Mouse (Mus musculus): ENCODE measurements around the gene Pzp. TPM values are rescaled to one million over a fixed set of nuclear protein-coding genes. Genes with fewer than 3 reads are reported as not detected.
A peak's percentile ranks its signal among the peaks of the same experiment; 100 is the strongest.

Pzp gene
- polyA plus RNA-seq, 1 experiment: 4.1 TPM

DNA sequence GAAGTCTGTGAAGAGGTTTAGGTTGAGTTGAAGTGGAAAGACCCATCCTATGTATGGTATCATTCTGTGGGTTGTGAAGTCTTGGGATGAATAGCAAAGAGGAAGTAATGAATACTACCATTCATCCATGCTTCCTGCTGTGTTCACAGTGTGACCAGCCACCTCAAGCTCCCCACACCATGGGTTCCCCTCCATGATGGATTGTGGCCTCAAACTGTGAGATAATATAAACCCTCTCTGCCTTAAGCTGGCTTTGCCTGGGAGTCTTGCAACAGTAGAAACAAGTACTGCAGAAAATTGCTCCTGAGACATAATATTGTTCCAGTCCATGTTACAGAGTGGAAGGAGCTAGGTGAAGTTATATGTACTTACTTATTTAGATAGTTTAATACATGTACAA, 64.9 kb downstream of the Pzp start:
- H3K27ac ChIP-seq (replicated peaks; ENCODE audit: low read depth, low read length): no peak overlapping the region
- no peaks in the 10 kb centered on the region for H3K4me1 ChIP-seq (ENCODE audit: control insufficient read depth, insufficient read depth, insufficient read length, low read length)
- no peak overlapping the region for H3K4me3 ChIP-seq (ENCODE audit: insufficient read depth, low read depth, low read length)

DNA sequence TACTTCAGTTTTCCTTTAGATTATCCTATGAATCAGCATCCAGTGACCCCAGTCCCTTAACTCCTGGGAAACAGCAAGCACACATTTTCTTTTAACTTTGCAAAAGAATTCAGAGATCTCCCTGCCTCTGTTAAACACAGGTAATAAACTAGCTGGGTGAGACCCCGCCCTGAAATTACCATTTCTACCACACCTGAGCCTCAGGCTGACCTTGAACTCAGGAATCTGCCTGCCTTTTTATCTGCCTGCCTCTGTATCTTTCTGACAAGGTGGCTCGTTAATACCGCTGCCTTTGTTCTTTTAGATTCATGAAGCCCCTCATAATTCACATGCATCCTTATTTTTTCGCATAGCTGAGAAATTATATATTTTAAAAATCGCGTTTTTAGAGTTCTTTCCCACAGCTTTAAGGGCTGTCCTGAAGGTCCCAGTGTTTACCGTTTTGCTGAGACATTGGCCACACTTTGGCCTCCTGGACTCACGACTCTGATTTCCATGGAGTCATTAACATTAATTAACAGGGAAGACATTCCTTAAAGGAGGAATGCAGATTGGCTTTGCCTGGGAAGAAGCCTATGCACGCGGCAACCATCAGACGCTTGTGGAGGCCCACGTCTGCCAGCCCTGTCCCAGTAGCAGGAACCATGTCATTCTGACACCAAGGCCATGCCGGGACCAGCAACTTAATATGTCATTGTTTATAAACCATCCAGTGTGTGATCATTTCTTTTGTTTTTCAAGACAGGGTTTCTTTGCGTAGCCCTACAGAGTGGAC, 65.6 kb downstream of the Pzp start:
- no peak overlapping the region for H3K4me3 ChIP-seq (ENCODE audit: insufficient read depth, low read depth, low read length)
- no peak overlapping the region for H3K27ac ChIP-seq (replicated peaks; ENCODE audit: low read depth, low read length)
- H3K4me1 ChIP-seq (ENCODE audit: control insufficient read depth, insufficient read depth, insufficient read length, low read length): no peaks in the 10 kb centered on the region

- Histone ChIP-seq H3K4me3 (ENCODE audit: insufficient read depth, low read depth, low read length) (no peak overlapping the region), H3K27ac (replicated peaks; ENCODE audit: low read depth, low read length) (no peak overlapping the region), H3K4me1 (ENCODE audit: control insufficient read depth, insufficient read depth, insufficient read length, low read length) (no peaks in the 10 kb centered on the region)
These were observed 66.2 kb downstream of the Pzp start for GRCm38 (mm10) chr6:128460321-128460720.

- Histone ChIP-seq H3K4me1 (ENCODE audit: control insufficient read depth, insufficient read depth, insufficient read length, low read length) (no peaks in the 10 kb centered on the region), H3K27ac (replicated peaks; ENCODE audit: low read depth, low read length) (no peak overlapping the region), H3K4me3 (ENCODE audit: insufficient read depth, low read depth, low read length) (no peak overlapping the region)
These were observed 69.3 kb downstream of the Pzp start for GRCm38 (mm10) chr6:128457186-128457585.

- Histone ChIP-seq H3K27ac (replicated peaks; ENCODE audit: low read depth, low read length) (no peak overlapping the region), H3K4me1 (ENCODE audit: control insufficient read depth, insufficient read depth, insufficient read length, low read length) (no peaks in the 10 kb centered on the region)
These were observed 70.5 kb downstream of the Pzp start for GRCm38 (mm10) chr6:128455835-128456605.

GRCm38 (mm10) chr6:128447063-128447462, 79.5 kb downstream of the Pzp start:
- Histone ChIP-seq H3K4me1 (ENCODE audit: control insufficient read depth, insufficient read depth, insufficient read length, low read length) (no peaks in the 10 kb centered on the region), H3K4me3 (ENCODE audit: insufficient read depth, low read depth, low read length) (no peak overlapping the region), H3K27ac (replicated peaks; ENCODE audit: low read depth, low read length) (no peak overlapping the region)

More at GRCm38 (mm10) chr6:128455835-128456605, 70.5 kb downstream of the Pzp start:
- H3K4me3 ChIP-seq (ENCODE audit: insufficient read depth, low read depth, low read length): no peak overlapping the region

- Histone ChIP-seq H3K4me1 (ENCODE audit: control insufficient read depth, insufficient read depth, insufficient read length, low read length) (no peaks in the 10 kb centered on the region), H3K27ac (replicated peaks; ENCODE audit: low read depth, low read length) (no peak overlapping the region), H3K4me3 (ENCODE audit: insufficient read depth, low read depth, low read length) (no peak overlapping the region)
These were observed 80.6 kb downstream of the Pzp start for GRCm38 (mm10) chr6:128445761-128446535.

- Histone ChIP-seq H3K4me3 (ENCODE audit: insufficient read depth, low read depth, low read length) (no peak overlapping the region), H3K27ac (replicated peaks; ENCODE audit: low read depth, low read length) (no peak overlapping the region), H3K4me1 (ENCODE audit: control insufficient read depth, insufficient read depth, insufficient read length, low read length) (peaks cover 12% of the 10 kb centered on the region)
These were observed 86.3 kb downstream of the Pzp start for GRCm38 (mm10) chr6:128440238-128440637.

DNA sequence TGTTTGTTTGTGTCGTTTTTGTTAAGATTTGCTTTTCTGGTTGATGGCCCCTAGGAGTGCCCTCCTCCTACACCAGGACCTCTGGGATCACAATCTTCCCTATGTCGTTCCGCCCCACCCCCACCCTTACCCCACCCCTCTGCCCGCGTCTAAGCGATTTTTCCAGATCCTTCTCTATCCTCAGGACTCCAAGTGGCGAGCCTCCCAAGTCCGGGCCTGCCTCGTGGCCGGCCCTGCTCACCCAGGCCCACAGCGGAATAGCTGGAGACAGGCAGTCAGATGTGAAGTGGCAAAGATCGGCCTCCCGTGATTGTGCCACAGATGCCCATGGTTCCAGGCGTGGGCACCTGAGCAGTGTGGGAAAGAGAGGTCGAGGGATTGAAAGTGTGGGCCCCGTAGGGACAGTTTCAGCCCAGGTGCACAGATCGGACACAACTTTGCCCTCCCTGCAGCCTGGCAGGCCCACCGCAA, 87.6 kb downstream of the Pzp start:
- Histone ChIP-seq H3K4me1 (ENCODE audit: control insufficient read depth, insufficient read depth, insufficient read length, low read length) (peaks cover 12% of the 10 kb centered on the region), H3K4me3 (ENCODE audit: insufficient read depth, low read depth, low read length) (peak overlapping the region; percentile 73), H3K27ac (replicated peaks; ENCODE audit: low read depth, low read length) (peak overlapping the region; percentile 97)

GRCm38 (mm10) chr6:128438317-128438870, 88.1 kb downstream of the Pzp start, which contains the start of gene Fkbp4:
Gene Fkbp4 (minus strand): TSS chr6:128438677.
- Histone ChIP-seq H3K27ac (replicated peaks; ENCODE audit: low read depth, low read length) (peak within 1 kb of the TSS; percentile 97), H3K4me1 (ENCODE audit: control insufficient read depth, insufficient read depth, insufficient read length, low read length) (peaks cover 14% of the 10 kb centered on the region), H3K4me3 (ENCODE audit: insufficient read depth, low read depth, low read length) (peak within 1 kb of the TSS; percentile 97)

GRCm38 (mm10) chr6:128437731-128438316, 88.7 kb downstream of the Pzp start:
- H3K27ac ChIP-seq (replicated peaks; ENCODE audit: low read depth, low read length): peak overlapping the region; percentile 55
- peaks cover 16% of the 10 kb centered on the region for H3K4me1 ChIP-seq (ENCODE audit: control insufficient read depth, insufficient read depth, insufficient read length, low read length)
- H3K4me3 ChIP-seq (ENCODE audit: insufficient read depth, low read depth, low read length): peak overlapping the region; percentile 97

DNA sequence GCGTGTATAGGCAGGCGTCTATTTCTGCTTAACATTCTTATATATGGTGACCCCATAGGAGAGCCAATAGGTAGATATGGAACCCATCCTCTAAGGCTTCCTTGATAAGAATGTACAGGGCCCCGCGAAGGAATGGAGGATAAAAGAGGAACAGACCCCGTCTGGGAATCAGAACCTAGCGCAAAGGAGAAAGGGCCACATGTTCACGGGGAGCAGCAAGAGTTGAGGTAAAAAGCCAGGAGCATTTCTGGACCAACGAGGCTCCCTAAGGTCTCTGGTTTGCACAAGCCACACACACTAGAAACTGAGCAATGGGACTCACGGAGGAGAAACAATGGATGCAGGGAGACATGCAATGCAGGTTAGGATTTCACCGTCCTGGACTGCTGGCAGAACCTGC, 89.2 kb downstream of the Pzp start:
- Histone ChIP-seq H3K4me1 (ENCODE audit: control insufficient read depth, insufficient read depth, insufficient read length, low read length) (peaks cover 20% of the 10 kb centered on the region), H3K4me3 (ENCODE audit: insufficient read depth, low read depth, low read length) (peak overlapping the region; percentile 97), H3K27ac (replicated peaks; ENCODE audit: low read depth, low read length) (no peak overlapping the region)

- no peak overlapping the region for H3K4me3 ChIP-seq (ENCODE audit: insufficient read depth, low read depth, low read length)
These were observed 90.0 kb downstream of the Pzp start for GRCm38 (mm10) chr6:128436356-128437005.

GRCm38 (mm10) chr6:128435474-128435873, 91.0 kb downstream of the Pzp start:
- Histone ChIP-seq H3K27ac (replicated peaks; ENCODE audit: low read depth, low read length) (no peak overlapping the region; the same call in 1 of the 2 replicates), H3K4me1 (ENCODE audit: control insufficient read depth, insufficient read depth, insufficient read length, low read length) (peaks cover 20% of the 10 kb centered on the region), H3K4me3 (ENCODE audit: insufficient read depth, low read depth, low read length) (no peak overlapping the region)

More at GRCm38 (mm10) chr6:128436356-128437005, 90.0 kb downstream of the Pzp start:
- Histone ChIP-seq H3K4me1 (ENCODE audit: control insufficient read depth, insufficient read depth, insufficient read length, low read length) (peaks cover 20% of the 10 kb centered on the region), H3K27ac (replicated peaks; ENCODE audit: low read depth, low read length) (no peak overlapping the region)
